Mouse (Mus musculus) embryonic facial prominence, embryonic 10.5 days (tissue): ENCODE measurements around the gene Nudt3. TPM values are rescaled to one million over a fixed set of nuclear protein-coding genes. Genes with fewer than 3 reads are reported as not detected.

ENCODE experiments used
- DNase-seq: peaks from one replicate; pipeline ENCODE4 v3.0.0-alpha.2; 2017; ENCODE audit warnings: low spot score
- H3K27ac ChIP-seq: fragments of 300-500 bp; sonication (generic); replicated peaks from 2 replicates; pipeline ENCODE4 v1.5.1; 2016; ENCODE audit warnings: mild to moderate bottlenecking
- H3K27me3 ChIP-seq: fragments of 300-500 bp; sonication (generic); replicated peaks from 2 replicates; pipeline ENCODE4 v1.6.1; 2016; ENCODE audit warnings: low read depth, mild to moderate bottlenecking; ENCODE audit not compliant: poor library complexity, severe bottlenecking
- H3K36me3 ChIP-seq: fragments of 300-500 bp; sonication (generic); replicated peaks from 2 replicates; pipeline ENCODE4 v1.6.1; 2016; ENCODE audit warnings: mild to moderate bottlenecking, moderate library complexity
- H3K4me1 ChIP-seq: fragments of 300-500 bp; sonication (generic); 2 replicates; pipeline ENCODE4 v1.6.1; 2016
- H3K4me3 ChIP-seq: fragments of 300-500 bp; sonication (generic); 2 replicates; pipeline ENCODE4 v1.5.1; 2016; ENCODE audit warnings: mild to moderate bottlenecking, moderate library complexity
- H3K9me3 ChIP-seq: fragments of 300-500 bp; sonication (generic); 2 replicates; pipeline ENCODE4 v1.6.1; 2016; ENCODE audit warnings: mild to moderate bottlenecking
- WGBS: fragments of 180-500 bp; shearing (Covaris S2); methylation state at CpG from one replicate; pipeline ENCODE4 v1.1.7; 2016; 5-methylcytosine and 5-hydroxymethylcytosine counted together
- polyA plus RNA-seq: library from polyadenylated mRNA; unstranded; fragments of >200 nt; fragmentation: Nextera tagmentation; extraction: Ambion mirVana; gene quantifications from 2 replicates; pipeline ENCODE4 v1.2.1, GENCODE M21; 2016

Gene Nudt3
- 85.5 and 87.8 TPM in 2 replicates for polyA plus RNA-seq

GRCm38 (mm10) chr17:27623360-27624326 lies at the start of gene Nudt3:
Nudt3 (minus strand) TSS chr17:27623495.
- Histone ChIP-seq H3K4me1 (peaks cover 51% of the 10 kb centered on the region), H3K36me3 (peaks cover 20% of the 10 kb centered on the region)
- 8% methylated on average over 91 of the region's 91 CpGs for WGBS

GRCm38 (mm10) chr17:27671720-27672119 lies 48.4 kb upstream of the Nudt3 start:
- DNase-seq, result no peak

More at GRCm38 (mm10) chr17:27623360-27624326, at the start of gene Nudt3:
- Histone ChIP-seq H3K27ac (peak within 1 kb of the TSS; percentile 100), H3K27me3 (no peaks in the 10 kb centered on the region), H3K9me3 (peaks cover under 1% of the 10 kb centered on the region), H3K4me3 (peak within 1 kb of the TSS; percentile 98)
- peak; percentile 92 for DNase-seq

GRCm38 (mm10) chr17:27658767-27659166 lies 35.5 kb upstream of the Nudt3 start:
- H3K36me3 ChIP-seq, result no peaks in the 10 kb centered on the region
- no peak for DNase-seq
- WGBS, result 72% methylated on average over 7 of the region's 7 CpGs
- H3K4me1 ChIP-seq, result peaks cover 27% of the 10 kb centered on the region
- H3K27ac ChIP-seq, result no peak overlapping the region
- no peak overlapping the region for H3K4me3 ChIP-seq
- H3K27me3 ChIP-seq, result peaks cover 39% of the 10 kb centered on the region
- no peaks in the 10 kb centered on the region for H3K9me3 ChIP-seq

More at GRCm38 (mm10) chr17:27671720-27672119, 48.4 kb upstream of the Nudt3 start:
- 83% methylated on average over 6 of the region's 6 CpGs for WGBS
- Histone ChIP-seq H3K27me3 (no peaks in the 10 kb centered on the region), H3K36me3 (no peaks in the 10 kb centered on the region), H3K9me3 (no peaks in the 10 kb centered on the region), H3K4me3 (no peak overlapping the region), H3K4me1 (peaks cover 7% of the 10 kb centered on the region; the same call in 1 of the 2 replicates), H3K27ac (no peak overlapping the region)

- 73% methylated on average over 8 of the region's 8 CpGs for WGBS
- no peak for DNase-seq
- H3K4me3 ChIP-seq, result no peak overlapping the region
- peaks cover 27% of the 10 kb centered on the region for H3K4me1 ChIP-seq
- H3K27ac ChIP-seq, result no peak overlapping the region
- H3K9me3 ChIP-seq, result no peaks in the 10 kb centered on the region
- H3K36me3 ChIP-seq, result no peaks in the 10 kb centered on the region
- peaks cover 43% of the 10 kb centered on the region for H3K27me3 ChIP-seq
Observed at GRCm38 (mm10) chr17:27657123-27657522, 33.8 kb upstream of the Nudt3 start.

GRCm38 (mm10) chr17:27656414-27656813 lies 33.1 kb upstream of the Nudt3 start:
- Histone ChIP-seq H3K4me3 (peak overlapping the region; percentile 66), H3K27me3 (peaks cover 43% of the 10 kb centered on the region), H3K9me3 (no peaks in the 10 kb centered on the region), H3K4me1 (peaks cover 27% of the 10 kb centered on the region), H3K27ac (peak overlapping the region; percentile 52; the same call in 1 of the 2 replicates), H3K36me3 (no peaks in the 10 kb centered on the region)
- WGBS, result 16% methylated on average over 5 of the region's 5 CpGs
- no peak for DNase-seq

- under 1% methylated on average over 14 of the region's 14 CpGs for WGBS
- Histone ChIP-seq H3K27me3 (peaks cover 45% of the 10 kb centered on the region), H3K9me3 (no peaks in the 10 kb centered on the region), H3K4me3 (peak overlapping the region; percentile 66), H3K36me3 (no peaks in the 10 kb centered on the region), H3K27ac (peak overlapping the region; percentile 52), H3K4me1 (peaks cover 27% of the 10 kb centered on the region)
- DNase-seq, result peak; percentile 74
Observed at GRCm38 (mm10) chr17:27656011-27656399, 32.7 kb upstream of the Nudt3 start.

- Histone ChIP-seq H3K9me3 (no peaks in the 10 kb centered on the region), H3K27ac (peak within 1 kb of the TSS; percentile 52), H3K27me3 (peaks cover 47% of the 10 kb centered on the region), H3K4me3 (peak within 1 kb of the TSS; percentile 66), H3K36me3 (no peaks in the 10 kb centered on the region), H3K4me1 (peaks cover 27% of the 10 kb centered on the region)
- 2% methylated on average over 65 of the region's 65 CpGs for WGBS
- DNase-seq, result peak; percentile 73
Observed at GRCm38 (mm10) chr17:27655089-27656010, 32.1 kb upstream of the Nudt3 start, which contains the start of gene Pacsin1. Pacsin1 (plus strand) TSS chr17:27655509.

- H3K36me3 ChIP-seq, result no peaks in the 10 kb centered on the region
- no peak overlapping the region for H3K4me3 ChIP-seq
- H3K4me1 ChIP-seq, result peaks cover 29% of the 10 kb centered on the region
- H3K9me3 ChIP-seq, result no peaks in the 10 kb centered on the region
- WGBS, result 78% methylated on average over 10 of the region's 10 CpGs
- DNase-seq, result no peak
- no peak overlapping the region for H3K27ac ChIP-seq
- H3K27me3 ChIP-seq, result peaks cover 47% of the 10 kb centered on the region
Observed at GRCm38 (mm10) chr17:27653253-27653959, 30.1 kb upstream of the Nudt3 start.

GRCm38 (mm10) chr17:27652046-27652790 lies 28.9 kb upstream of the Nudt3 start:
- H3K27ac ChIP-seq, result no peak overlapping the region
- no peaks in the 10 kb centered on the region for H3K9me3 ChIP-seq
- 0 out of 2 replicates have a peak overlapping the region, but pooled peaks have one; percentile 2 for H3K4me3 ChIP-seq
- WGBS, result 89% methylated on average over 23 of the region's 23 CpGs
- peaks cover 26% of the 10 kb centered on the region for H3K4me1 ChIP-seq
- peaks cover 42% of the 10 kb centered on the region for H3K27me3 ChIP-seq
- H3K36me3 ChIP-seq, result no peaks in the 10 kb centered on the region
- no peak for DNase-seq

GRCm38 (mm10) chr17:27650586-27650985 lies 27.3 kb upstream of the Nudt3 start:
- Histone ChIP-seq H3K27ac (no peak overlapping the region), H3K9me3 (no peaks in the 10 kb centered on the region), H3K36me3 (no peaks in the 10 kb centered on the region), H3K4me3 (no peak overlapping the region), H3K27me3 (peaks cover 26% of the 10 kb centered on the region), H3K4me1 (peaks cover 13% of the 10 kb centered on the region)
- DNase-seq, result no peak
- WGBS, result 76% methylated on average over 13 of the region's 13 CpGs

GRCm38 (mm10) chr17:27650160-27650559 lies 26.9 kb upstream of the Nudt3 start:
- H3K27me3 ChIP-seq, result peaks cover 22% of the 10 kb centered on the region
- peak; percentile 77 for DNase-seq
- 10% methylated on average over 12 of the region's 12 CpGs for WGBS
- H3K9me3 ChIP-seq, result no peaks in the 10 kb centered on the region
- peaks cover 9% of the 10 kb centered on the region for H3K4me1 ChIP-seq
- no peak overlapping the region for H3K4me3 ChIP-seq
- H3K27ac ChIP-seq, result no peak overlapping the region
- H3K36me3 ChIP-seq, result no peaks in the 10 kb centered on the region
